Mouse (Mus musculus): ENCODE data around the gene Inpp4a.

DNA sequence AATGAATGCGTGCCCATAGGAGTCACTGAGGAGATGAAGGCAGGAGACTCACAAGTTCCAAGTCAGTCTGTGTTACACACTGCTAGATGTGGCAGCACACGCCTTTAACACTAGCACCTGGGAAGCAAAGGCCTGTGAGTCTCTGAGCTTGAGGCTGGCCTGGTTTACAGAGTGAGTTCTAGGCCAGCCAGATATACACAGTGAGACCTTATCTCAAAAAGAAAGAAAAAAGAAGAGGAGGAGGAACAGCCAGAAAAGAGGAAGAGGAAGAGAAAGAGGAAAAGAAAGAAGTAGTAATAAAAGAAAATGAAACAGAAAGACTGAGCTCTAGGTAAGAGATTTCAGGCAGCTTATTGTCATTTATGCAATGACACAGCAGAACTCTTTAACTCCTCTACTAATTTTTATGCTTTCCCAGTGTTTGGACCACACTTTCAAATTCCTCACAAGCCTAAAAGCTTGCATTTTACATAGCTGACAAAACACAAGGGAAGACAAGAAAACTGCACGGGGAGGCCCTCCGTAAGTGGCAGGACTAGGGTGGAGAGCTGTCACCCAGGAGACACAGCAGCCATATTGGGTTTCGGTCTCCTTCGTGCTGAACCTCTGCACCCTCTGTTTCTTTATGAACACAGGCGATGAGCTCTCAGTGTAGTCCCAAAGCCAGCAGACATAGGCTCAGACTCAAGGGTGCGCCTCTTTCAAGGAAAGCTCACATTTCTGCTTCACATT is 127.6 kb downstream of the Inpp4a start:
- no peak for TF ChIP-seq CTCF (IDR thresholded peaks at IDR 0.05; ENCODE audit: control insufficient read depth, insufficient read depth, insufficient read length)
- TF ChIP-seq USF1 (IDR thresholded peaks at IDR 0.05; ENCODE audit: low read depth): no peak
- no peak for TF ChIP-seq CEBPB (IDR thresholded peaks at IDR 0.05; ENCODE audit: low read depth)
